Mouse (Mus musculus) olfactory bulb, adult 2 months (tissue): Measurements from ENCODE around the gene Gm10282. TPM values are rescaled to one million over a fixed set of nuclear protein-coding genes. Genes with fewer than 3 reads are reported as not detected.

Source experiments
- H3K27ac ChIP-seq: fragments of 200-500 bp; 2 replicates; pipeline ENCODE4 v1.5.1; 2012; ENCODE audit warnings: low read depth, low read length; ENCODE audit not compliant: insufficient read depth
- H3K4me1 ChIP-seq: fragments of 200-500 bp; 2 replicates; pipeline ENCODE4 v1.6.1; 2012; ENCODE audit warnings: low read length; ENCODE audit not compliant: control insufficient read depth, insufficient read depth
- H3K4me3 ChIP-seq: fragments of 200-500 bp; 2 replicates; pipeline ENCODE4 v1.5.1; 2012; ENCODE audit warnings: mild to moderate bottlenecking, low read depth, low read length, moderate library complexity; ENCODE audit not compliant: insufficient read depth
- CTCF ChIP-seq: fragments of 200-500 bp; IDR thresholded peaks from 2 replicates; pipeline ENCODE4 v1.5.1; 2012; ENCODE audit warnings: low read depth, mild to moderate bottlenecking, low read length, moderate library complexity; ENCODE audit not compliant: insufficient read depth
- POLR2A ChIP-seq: fragments of 200-500 bp; IDR thresholded peaks from 2 replicates; pipeline ENCODE4 v1.6.1; 2012; ENCODE audit warnings: mild to moderate bottlenecking, low read depth, low read length, moderate library complexity; ENCODE audit not compliant: insufficient read depth
- WGBS: fragments of 180-500 bp; shearing (Covaris S2); methylation state at CpG from one replicate; pipeline ENCODE4 v1.1.7; 2018; 5-methylcytosine and 5-hydroxymethylcytosine counted together
- polyA plus RNA-seq: library from polyadenylated mRNA; stranded (reverse); fragments of >200 nt; gene quantifications from 2 replicates; pipeline ENCODE4 v1.2.4, GENCODE M21; 2012; ENCODE audit warnings: low replicate concordance; ENCODE audit not compliant: missing spikeins, insufficient read depth, insufficient read length

The Gm10282 gene
- polyA plus RNA-seq, 1 experiment: not detected

DNA sequence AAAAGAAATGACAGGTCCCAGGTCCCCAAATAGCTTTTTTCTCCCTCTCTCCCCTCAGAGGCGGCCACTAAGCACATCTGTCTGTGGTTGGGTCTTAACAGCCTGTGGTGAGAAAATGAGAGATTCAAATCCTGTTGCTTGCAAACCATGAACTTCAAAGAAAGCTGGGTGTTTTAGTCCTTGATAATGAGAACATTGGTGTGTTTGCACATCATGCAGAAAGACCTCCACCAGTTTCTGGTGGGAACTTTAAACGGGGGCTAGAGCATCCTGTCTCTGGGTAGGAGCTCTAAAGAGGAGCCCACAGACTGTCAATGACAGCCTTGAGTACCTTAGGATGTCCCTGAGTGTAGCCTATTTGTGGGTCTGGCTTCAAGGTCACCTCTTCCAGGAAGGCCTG is 14.0 kb downstream of the Gm10282 start:
- no peak for TF ChIP-seq CTCF
- no peak for TF ChIP-seq POLR2A
- 87% methylated on average over 2 of the region's 2 CpGs for WGBS
- Histone ChIP-seq H3K27ac (no peak overlapping the region), H3K4me1 (peaks cover 6% of the 10 kb centered on the region), H3K4me3 (no peak overlapping the region)

DNA sequence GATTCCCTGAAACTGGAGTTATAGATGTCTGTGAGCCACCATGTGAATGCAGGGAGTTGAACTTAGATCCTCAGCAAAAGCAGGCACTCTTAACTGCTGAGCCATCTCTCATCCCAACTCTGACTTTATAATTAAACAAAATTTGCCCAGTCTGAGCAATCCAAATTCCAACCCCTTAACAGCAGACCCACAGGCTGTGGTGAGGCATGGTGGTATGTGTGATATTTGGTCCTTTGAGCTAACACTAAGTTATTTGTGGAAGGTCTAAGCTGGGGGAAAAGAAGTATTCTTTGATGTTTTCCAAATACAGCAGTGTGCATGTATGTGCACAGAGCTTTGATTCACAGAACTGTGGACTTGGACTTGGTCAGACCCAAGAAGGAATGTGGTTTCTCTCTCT is 16.0 kb downstream of the Gm10282 start:
- no peak overlapping the region for H3K27ac ChIP-seq
- H3K4me1 ChIP-seq: no peaks in the 10 kb centered on the region
- TF ChIP-seq POLR2A (no peak), CTCF (no peak)
- H3K4me3 ChIP-seq: no peak overlapping the region

GRCm38 (mm10) chr8:72285285-72285684 is 19.8 kb downstream of the Gm10282 start:
- no peak overlapping the region for H3K27ac ChIP-seq
- no peak overlapping the region for H3K4me3 ChIP-seq
- no peaks in the 10 kb centered on the region for H3K4me1 ChIP-seq
- WGBS: 73% methylated on average over 4 of the region's 4 CpGs
- TF ChIP-seq CTCF (no peak), POLR2A (no peak)

- H3K4me3 ChIP-seq: no peak overlapping the region
- H3K27ac ChIP-seq: no peak overlapping the region
- H3K4me1 ChIP-seq: no peaks in the 10 kb centered on the region
- TF ChIP-seq CTCF: no peak
- no peak for TF ChIP-seq POLR2A
- WGBS: 34% methylated on average over 3 of the region's 3 CpGs
Measured at GRCm38 (mm10) chr8:72281634-72282033, 23.4 kb downstream of the Gm10282 start.

GRCm38 (mm10) chr8:72279151-72279550 is 25.9 kb downstream of the Gm10282 start:
- TF ChIP-seq CTCF (no peak), POLR2A (no peak)
- no peak overlapping the region for H3K4me3 ChIP-seq
- WGBS: 77% methylated on average over 7 of the region's 7 CpGs
- H3K27ac ChIP-seq: no peak overlapping the region
- no peaks in the 10 kb centered on the region for H3K4me1 ChIP-seq

DNA sequence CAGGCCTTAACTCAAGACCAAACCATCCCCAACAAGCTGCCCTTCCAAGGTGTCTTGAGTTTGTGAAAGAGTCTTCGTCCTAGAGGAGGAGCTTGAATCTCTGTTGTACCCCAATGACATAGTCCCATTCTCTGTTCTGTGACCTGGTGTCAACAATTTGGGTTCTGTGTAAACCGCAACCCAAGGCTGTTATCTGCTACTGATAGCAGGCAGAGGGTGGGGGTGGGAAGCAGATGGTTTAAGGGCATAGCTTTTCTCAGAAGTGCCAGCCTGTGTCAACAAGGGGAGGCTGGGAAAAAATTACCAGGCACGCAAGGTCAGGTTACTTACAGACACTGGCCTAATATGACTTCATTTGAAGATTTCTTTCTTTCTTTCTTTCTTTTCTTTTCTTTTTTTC is 27.8 kb downstream of the Gm10282 start:
- Histone ChIP-seq H3K27ac (no peak overlapping the region), H3K4me1 (no peaks in the 10 kb centered on the region), H3K4me3 (no peak overlapping the region)
- WGBS: 87% methylated on average over 3 of the region's 3 CpGs
- TF ChIP-seq POLR2A (no peak), CTCF (no peak)

GRCm38 (mm10) chr8:72273807-72274206 is 31.3 kb downstream of the Gm10282 start:
- Histone ChIP-seq H3K27ac (no peak overlapping the region), H3K4me3 (no peak overlapping the region), H3K4me1 (no peaks in the 10 kb centered on the region)
- WGBS: 83% methylated on average over 5 of the region's 5 CpGs
- no peak for TF ChIP-seq POLR2A
- TF ChIP-seq CTCF: no peak

- no peak for TF ChIP-seq CTCF
- no peak for TF ChIP-seq POLR2A
- Histone ChIP-seq H3K4me1 (no peaks in the 10 kb centered on the region), H3K27ac (no peak overlapping the region), H3K4me3 (no peak overlapping the region)
- 74% methylated on average over 1 of the region's 1 CpGs for WGBS
Measured at GRCm38 (mm10) chr8:72273111-72273770, 31.8 kb downstream of the Gm10282 start.

DNA sequence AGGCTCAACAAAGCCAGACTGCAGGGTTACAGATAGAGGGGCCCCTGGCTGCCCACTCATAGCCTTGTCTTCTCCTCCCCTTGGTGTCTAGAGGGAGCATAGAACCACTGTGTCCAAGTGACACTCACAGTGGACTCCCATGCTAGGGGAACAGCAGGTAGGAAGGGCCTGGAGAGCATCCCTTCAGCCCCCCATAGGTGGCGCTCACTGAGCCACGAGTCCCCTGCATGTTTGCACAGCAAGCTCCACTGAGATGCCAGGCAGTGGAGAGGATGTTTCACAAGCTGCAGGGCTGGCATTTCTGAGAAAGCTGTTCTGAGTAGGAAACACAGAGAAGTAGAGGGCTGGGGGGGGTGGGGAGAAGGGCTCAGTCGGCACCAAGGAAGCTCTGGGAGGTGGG is 32.7 kb downstream of the Gm10282 start:
- TF ChIP-seq CTCF: 0 out of 2 replicates have a peak, but pooled peaks have one; percentile 42
- no peak for TF ChIP-seq POLR2A
- no peak overlapping the region for H3K4me3 ChIP-seq
- WGBS: 13% methylated on average over 3 of the region's 3 CpGs
- H3K4me1 ChIP-seq: no peaks in the 10 kb centered on the region
- H3K27ac ChIP-seq: no peak overlapping the region

- no peaks in the 10 kb centered on the region for H3K4me1 ChIP-seq
- TF ChIP-seq CTCF (no peak), POLR2A (no peak)
- WGBS: 84% methylated on average over 3 of the region's 3 CpGs
- no peak overlapping the region for H3K27ac ChIP-seq
- H3K4me3 ChIP-seq: no peak overlapping the region
Measured at GRCm38 (mm10) chr8:72271691-72272090, 33.4 kb downstream of the Gm10282 start.

GRCm38 (mm10) chr8:72271051-72271660 is 33.9 kb downstream of the Gm10282 start:
- TF ChIP-seq POLR2A (no peak), CTCF (no peak)
- Histone ChIP-seq H3K4me3 (no peak overlapping the region), H3K27ac (no peak overlapping the region), H3K4me1 (no peaks in the 10 kb centered on the region)
- WGBS: 77% methylated on average over 11 of the region's 11 CpGs
